Mouse (Mus musculus) limb, embryonic 13.5 days (tissue): Measurements from ENCODE around the gene Scaf8. TPM values are rescaled to one million over a fixed set of nuclear protein-coding genes. Genes with fewer than 3 reads are reported as not detected.
"Not testable (repeated sequence)": the region's sequence is repeated elsewhere in the genome, so short reads cannot be mapped to it uniquely, and the experiment has no call there.

Experiments used
- ATAC-seq: fragments of 200-750 bp; cut with Nextera tagmentation; 2 replicates; pipeline ENCODE4 v1.8.0; 2017; ENCODE audit warnings: low read depth, moderate number of reproducible peaks, moderate TSS enrichment; ENCODE audit not compliant: low FRiP score
- H3K27ac ChIP-seq: fragments of 300-500 bp; sonication (generic); 2 replicates; pipeline ENCODE4 v1.5.1; 2015; ENCODE audit warnings: inconsistent platforms, mild to moderate bottlenecking, moderate library complexity
- H3K27me3 ChIP-seq: fragments of 300-500 bp; sonication (generic); 2 replicates; pipeline ENCODE4 v1.6.1; 2015; ENCODE audit warnings: mild to moderate bottlenecking, inconsistent platforms
- H3K36me3 ChIP-seq: fragments of 300-500 bp; sonication (generic); 2 replicates; pipeline ENCODE4 v1.6.1; 2015; ENCODE audit warnings: inconsistent platforms, mild to moderate bottlenecking, moderate library complexity
- H3K4me1 ChIP-seq: fragments of 300-500 bp; sonication (generic); 2 replicates; pipeline ENCODE4 v1.6.1; 2015; ENCODE audit warnings: inconsistent platforms
- H3K4me2 ChIP-seq: fragments of 300-500 bp; sonication (generic); replicated peaks from 2 replicates; pipeline ENCODE4 v1.6.1; 2015; ENCODE audit warnings: inconsistent platforms, mild to moderate bottlenecking, moderate library complexity
- H3K4me3 ChIP-seq: fragments of 300-500 bp; sonication (generic); 2 replicates; pipeline ENCODE4 v1.5.1; 2015; ENCODE audit warnings: moderate library complexity, mild to moderate bottlenecking, inconsistent platforms
- H3K9ac ChIP-seq: fragments of 300-500 bp; sonication (generic); 2 replicates; pipeline ENCODE4 v1.6.1; 2015; ENCODE audit warnings: mild to moderate bottlenecking, inconsistent platforms
- H3K9me3 ChIP-seq: fragments of 300-500 bp; sonication (generic); 2 replicates; pipeline ENCODE4 v1.6.1; 2016; ENCODE audit warnings: inconsistent platforms
- WGBS: fragments of 180-500 bp; shearing (Covaris S2); methylation state at CpG from one replicate; pipeline ENCODE4 v1.1.7; 2015; 5-methylcytosine and 5-hydroxymethylcytosine counted together
- polyA plus RNA-seq: library from polyadenylated mRNA; unstranded; fragments of >200 nt; fragmentation: Nextera tagmentation; extraction: Ambion mirVana; gene quantifications from 2 replicates; pipeline ENCODE4 v1.2.1, GENCODE M21; 2015

The Scaf8 gene
- polyA plus RNA-seq, 1 experiment from 2014 or later = 22.4 TPM

GRCm38 (mm10) chr17:3180425-3180945, 65.7 kb downstream of the Scaf8 start:
- H3K4me2 ChIP-seq, H3K4me1 ChIP-seq, H3K9me3 ChIP-seq, H3K27me3 ChIP-seq, H3K9ac ChIP-seq, H3K4me3 ChIP-seq, H3K27ac ChIP-seq, ATAC-seq: not testable (repeated sequence)
- 92% methylated on average over 1 of the region's 1 CpGs for WGBS
- H3K36me3 ChIP-seq = peaks cover 60% of the 10 kb centered on the region

GRCm38 (mm10) chr17:3195483-3195882, 80.7 kb downstream of the Scaf8 start:
- not testable (repeated sequence) for H3K4me2 ChIP-seq, H3K9me3 ChIP-seq, H3K4me3 ChIP-seq, H3K9ac ChIP-seq, H3K27ac ChIP-seq, ATAC-seq, H3K27me3 ChIP-seq
- Histone ChIP-seq H3K36me3 (peaks cover 67% of the 10 kb centered on the region), H3K4me1 (peaks cover 14% of the 10 kb centered on the region)

- peak overlapping the region; percentile 53; the same call in 1 of the 2 replicates for H3K27ac ChIP-seq
- no peaks in the 10 kb centered on the region for H3K27me3 ChIP-seq
- no peak overlapping the region for H3K4me2 ChIP-seq
- peak; percentile 83 for ATAC-seq
- peaks cover 57% of the 10 kb centered on the region for H3K36me3 ChIP-seq
- H3K4me3 ChIP-seq = no peak overlapping the region
- peaks cover 23% of the 10 kb centered on the region for H3K4me1 ChIP-seq
- H3K9ac ChIP-seq = no peak overlapping the region
- WGBS = 30% methylated on average over 8 of the region's 8 CpGs
- no peaks in the 10 kb centered on the region for H3K9me3 ChIP-seq
Observed at GRCm38 (mm10) chr17:3200328-3200727, 85.6 kb downstream of the Scaf8 start.

GRCm38 (mm10) chr17:3203916-3204315, 89.1 kb downstream of the Scaf8 start:
- Histone ChIP-seq H3K27ac (no peak overlapping the region), H3K9ac (no peak overlapping the region), H3K36me3 (peaks cover 34% of the 10 kb centered on the region), H3K4me1 (peaks cover 43% of the 10 kb centered on the region), H3K4me3 (no peak overlapping the region), H3K9me3 (no peaks in the 10 kb centered on the region), H3K4me2 (no peak overlapping the region), H3K27me3 (no peaks in the 10 kb centered on the region)
- WGBS = 73% methylated on average over 4 of the region's 4 CpGs
- ATAC-seq = no peak

GRCm38 (mm10) chr17:3204826-3205405, 90.1 kb downstream of the Scaf8 start:
- no peak overlapping the region for H3K9ac ChIP-seq
- H3K9me3 ChIP-seq = no peaks in the 10 kb centered on the region
- ATAC-seq = no peak
- H3K27ac ChIP-seq = no peak overlapping the region
- H3K36me3 ChIP-seq = peaks cover 31% of the 10 kb centered on the region
- peaks cover 43% of the 10 kb centered on the region for H3K4me1 ChIP-seq
- 91% methylated on average over 7 of the region's 7 CpGs for WGBS
- H3K4me2 ChIP-seq = no peak overlapping the region
- H3K27me3 ChIP-seq = no peaks in the 10 kb centered on the region
- H3K4me3 ChIP-seq = no peak overlapping the region

- no peak overlapping the region for H3K9ac ChIP-seq
- ATAC-seq = no peak
- H3K4me3 ChIP-seq = no peak overlapping the region
- H3K27me3 ChIP-seq = no peaks in the 10 kb centered on the region
- WGBS = 40% methylated on average over 2 of the region's 2 CpGs
- H3K9me3 ChIP-seq = no peaks in the 10 kb centered on the region
- H3K4me2 ChIP-seq = no peak overlapping the region
- H3K4me1 ChIP-seq = peaks cover 36% of the 10 kb centered on the region
- H3K36me3 ChIP-seq = peaks cover 27% of the 10 kb centered on the region
- peak overlapping the region; percentile 18; the same call in 1 of the 2 replicates for H3K27ac ChIP-seq
Observed at GRCm38 (mm10) chr17:3206527-3207398, 92.0 kb downstream of the Scaf8 start.

GRCm38 (mm10) chr17:3207529-3208240, 92.9 kb downstream of the Scaf8 start:
- no peaks in the 10 kb centered on the region for H3K27me3 ChIP-seq
- no peak overlapping the region for H3K4me3 ChIP-seq
- no peak overlapping the region for H3K9ac ChIP-seq
- WGBS = 64% methylated on average over 6 of the region's 6 CpGs
- H3K4me2 ChIP-seq = no peak overlapping the region
- H3K9me3 ChIP-seq = no peaks in the 10 kb centered on the region
- ATAC-seq = no peak
- H3K27ac ChIP-seq = no peak overlapping the region
- H3K36me3 ChIP-seq = peaks cover 34% of the 10 kb centered on the region
- peaks cover 36% of the 10 kb centered on the region for H3K4me1 ChIP-seq

GRCm38 (mm10) chr17:3208471-3208870, 93.7 kb downstream of the Scaf8 start:
- no peak for ATAC-seq
- WGBS = 73% methylated on average over 1 of the region's 1 CpGs
- H3K9ac ChIP-seq = no peak overlapping the region
- peaks cover 37% of the 10 kb centered on the region for H3K36me3 ChIP-seq
- H3K4me3 ChIP-seq = no peak overlapping the region
- H3K27me3 ChIP-seq = no peaks in the 10 kb centered on the region
- no peak overlapping the region for H3K4me2 ChIP-seq
- H3K27ac ChIP-seq = no peak overlapping the region
- no peaks in the 10 kb centered on the region for H3K9me3 ChIP-seq
- H3K4me1 ChIP-seq = peaks cover 36% of the 10 kb centered on the region

- WGBS = 77% methylated on average over 4 of the region's 4 CpGs
- H3K9me3 ChIP-seq = no peaks in the 10 kb centered on the region
- H3K27ac ChIP-seq = no peak overlapping the region
- no peaks in the 10 kb centered on the region for H3K27me3 ChIP-seq
- no peak for ATAC-seq
- H3K4me3 ChIP-seq = no peak overlapping the region
- H3K4me1 ChIP-seq = peaks cover 29% of the 10 kb centered on the region
- peaks cover 36% of the 10 kb centered on the region for H3K36me3 ChIP-seq
- no peak overlapping the region for H3K9ac ChIP-seq
- H3K4me2 ChIP-seq = no peak overlapping the region
Observed at GRCm38 (mm10) chr17:3209581-3209980, 94.8 kb downstream of the Scaf8 start.

- Histone ChIP-seq H3K4me1 (peaks cover 29% of the 10 kb centered on the region), H3K27ac (no peak overlapping the region), H3K27me3 (no peaks in the 10 kb centered on the region), H3K4me2 (no peak overlapping the region), H3K9me3 (no peaks in the 10 kb centered on the region), H3K36me3 (peaks cover 38% of the 10 kb centered on the region), H3K4me3 (no peak overlapping the region), H3K9ac (no peak overlapping the region)
- whole genome bisulfite sequencing = 91% methylated on average over 5 of the region's 5 CpGs
- no peak for ATAC-seq
Observed at GRCm38 (mm10) chr17:3210134-3210533, 95.4 kb downstream of the Scaf8 start.

GRCm38 (mm10) chr17:3212105-3212504, 97.3 kb downstream of the Scaf8 start:
- Histone ChIP-seq H3K9me3 (no peaks in the 10 kb centered on the region), H3K27ac (no peak overlapping the region), H3K4me1 (peaks cover 18% of the 10 kb centered on the region), H3K4me3 (no peak overlapping the region), H3K9ac (no peak overlapping the region), H3K4me2 (no peak overlapping the region), H3K27me3 (no peaks in the 10 kb centered on the region), H3K36me3 (peaks cover 45% of the 10 kb centered on the region)
- no peak for ATAC-seq
- 89% methylated on average over 4 of the region's 4 CpGs for WGBS

- no peak for ATAC-seq
- H3K27ac ChIP-seq = no peak overlapping the region
- H3K4me3 ChIP-seq = no peak overlapping the region
- H3K9ac ChIP-seq = no peak overlapping the region
- 92% methylated on average over 10 of the region's 10 CpGs for WGBS
- no peaks in the 10 kb centered on the region for H3K9me3 ChIP-seq
- H3K4me2 ChIP-seq = no peak overlapping the region
- H3K27me3 ChIP-seq = no peaks in the 10 kb centered on the region
- peaks cover 45% of the 10 kb centered on the region for H3K36me3 ChIP-seq
- H3K4me1 ChIP-seq = peaks cover 12% of the 10 kb centered on the region; the same call in 1 of the 2 replicates
Observed at GRCm38 (mm10) chr17:3212886-3213285, 98.1 kb downstream of the Scaf8 start.
